32 mouse cellular contexts compared by ENCODE assay signal in the genomic region with DNA sequence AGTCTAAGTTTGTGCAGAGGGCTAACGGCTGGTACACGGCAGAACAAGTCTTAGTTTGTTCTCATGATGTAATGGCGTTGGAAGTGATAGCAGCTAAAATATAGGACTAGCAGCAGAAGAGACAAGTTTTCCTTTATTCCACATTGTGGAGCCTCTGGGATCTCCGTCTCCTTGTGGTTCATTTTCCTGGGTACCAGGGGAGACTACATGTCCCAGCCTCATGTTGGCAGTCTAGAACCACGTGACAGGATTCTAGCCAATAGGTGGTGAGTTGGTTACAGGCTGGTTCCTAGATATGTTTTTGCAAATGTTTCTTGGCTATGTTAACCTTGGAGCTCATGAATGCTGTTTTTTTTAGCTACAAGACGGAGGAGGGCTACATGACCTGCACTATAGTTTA. TPM values are rescaled to one million over a fixed set of nuclear protein-coding genes. Genes with fewer than 3 reads are reported as not detected.
"Had no signal": no experiment of that assay in that cellular context is flagged by ENCODE, and none has a peak within 500 bp of the region (broad histone marks: within the 10 kb centered on the region; RNA-seq: fewer than 3 reads in every experiment).

No protein-coding gene starts in this region.

- H3K4me3 ChIP-seq: kidney, embryonic 15.5 days; left cerebral cortex, adult 2 months; liver, embryonic 13.5 days; neural tube, embryonic 12.5 days; neural tube, embryonic 15.5 days had no signal

- DNase-seq: kidney, postnatal 10 days; kidney, postnatal 36 days; layer of hippocampus, postnatal 36 days; liver, embryonic 13.5 days; lung, adult 2 months; lung, postnatal 14 days; lung, postnatal 4 days; midbrain, embryonic 14.5 days; right cerebral cortex, postnatal 25 days; thymus, adult 18-20 months; thymus, postnatal 36 days had no signal

- H3K36me3 ChIP-seq: kidney, embryonic 15.5 days; liver, embryonic 13.5 days; neural tube, embryonic 12.5 days; neural tube, embryonic 15.5 days had no signal

- H3K27me3 ChIP-seq: kidney, embryonic 15.5 days; liver, embryonic 13.5 days; neural tube, embryonic 12.5 days; neural tube, embryonic 15.5 days had no signal

RNA-seq across cellular contexts. Expression of gene 9630041A04Rik, which starts 15.9 kb away (rescaled TPM):
- total RNA-seq: layer of hippocampus, adult 8-10 months; layer of hippocampus, postnatal 10 days; layer of hippocampus, postnatal 36 days; left cerebral cortex, adult 2 months; left cerebral cortex, postnatal 10 days; left cerebral cortex, postnatal 36 days; liver, adult 2 months; megakaryocyte progenitor cell, adult 5-6 weeks; megakaryocyte-erythroid progenitor cell, adult 5-6 weeks; midbrain, postnatal 0 days had no signal
- polyA plus RNA-seq: kidney, embryonic 15.5 days; limb, embryonic 11.5 days; limb, embryonic 14.5 days; liver, adult 2 months; liver, embryonic 13.5 days; liver, embryonic 16.5 days; lung, adult 2 months; lung, embryonic 16.5 days; small intestine, adult 2 months; spleen, adult 2 months; stomach, embryonic 16.5 days; testis, adult 2 months; urinary bladder, adult 2 months had no signal
